Mouse (Mus musculus) neutrophil, adult 65 days (primary cell): ENCODE measurements around the gene Slain2. TPM values are rescaled to one million over a fixed set of nuclear protein-coding genes. Genes with fewer than 3 reads are reported as not detected.

Experiments
- total RNA-seq: library from RNA; stranded (reverse); gene quantifications from 2 replicates; pipeline ENCODE4 v1.2.4, GENCODE M21; 2023

Gene Slain2
- total RNA-seq = 101 and 136 TPM in 2 replicates

GRCm38 (mm10) chr5:72913648-72914557 lies at the start of gene Slain2:
Gene Slain2, plus strand, starts transcription at chr5:72914304.

DNA sequence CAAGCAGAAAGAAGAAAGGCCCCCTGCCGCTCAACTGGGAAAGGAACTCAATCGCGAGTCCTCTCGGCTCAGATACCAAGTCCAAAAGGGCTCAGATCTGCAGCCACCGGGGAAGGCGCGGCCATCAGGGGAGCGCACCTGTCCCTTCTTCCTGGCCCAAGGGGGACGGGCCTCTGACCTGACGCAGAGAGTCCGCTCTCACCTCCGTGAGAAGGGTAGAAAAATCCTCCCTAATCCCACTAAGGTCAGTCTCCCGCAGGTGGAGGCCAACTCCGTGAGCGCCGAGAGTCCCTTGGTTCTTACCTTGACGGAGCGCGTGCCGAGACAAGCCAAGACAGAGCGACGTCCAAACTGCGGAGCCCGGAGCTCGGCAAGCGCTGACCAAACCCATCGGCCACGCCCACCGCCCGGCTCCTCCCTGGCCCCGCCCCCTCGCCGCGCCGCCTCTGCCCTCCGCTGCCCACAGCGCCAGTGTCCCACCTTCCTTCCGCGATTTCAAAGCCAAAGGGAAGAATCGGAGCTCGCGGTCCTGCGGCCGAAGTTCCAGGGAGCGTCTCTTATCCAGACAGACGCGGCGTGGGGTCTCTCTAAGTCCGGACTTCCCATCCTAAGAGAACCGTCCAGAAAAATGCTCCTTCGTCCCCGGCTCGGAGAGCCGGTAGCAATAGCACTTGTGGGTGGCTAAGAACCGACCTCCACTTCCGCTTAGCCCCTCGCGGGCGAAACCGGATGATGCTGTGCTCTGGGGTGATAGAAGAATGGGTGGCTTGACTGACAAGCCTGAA lies 45.8 kb upstream of the Slain2 start, which contains the start of gene Tec:
Gene Tec, minus strand, starts transcription at position 393 of the 785 bp plus-strand sequence.

GRCm38 (mm10) chr5:72974602-72975001 lies 60.5 kb downstream of the Slain2 start, which contains the start of gene Gm10135:
Gene Gm10135, minus strand, starts transcription at chr5:72974702.

GRCm38 (mm10) chr5:73006784-73007581 lies 92.9 kb downstream of the Slain2 start, which contains the start of gene Slc10a4:
Gene Slc10a4, plus strand, starts transcription at chr5:73006883.

Other genes starting within 250 kb of the Slain2 start
- 0.20 and 1.1 TPM in 2 replicates for gene Txk, start 161.5 kb upstream of the Slain2 start, total RNA-seq
- gene Tec, start 45.8 kb upstream of the Slain2 start, total RNA-seq = 28.8 and 30.1 TPM in 2 replicates
- not detected in 2 replicates for gene Gm10135, start 60.4 kb downstream of the Slain2 start, total RNA-seq
- not detected in 2 replicates for gene Slc10a4, start 92.6 kb downstream of the Slain2 start, total RNA-seq